Mouse (Mus musculus) cerebellum, adult 2 months (tissue): ENCODE measurements around the gene Nol9.

Experiments used
- CTCF ChIP-seq: fragments of 200-500 bp; IDR thresholded peaks from 2 replicates; pipeline ENCODE4 v1.5.1; 2011; ENCODE audit warnings: low read depth, mild to moderate bottlenecking, control low read depth, low read length, moderate library complexity, borderline replicate concordance; ENCODE audit not compliant: insufficient read depth
- POLR2A ChIP-seq: fragments of 200-500 bp; IDR thresholded peaks from 2 replicates; pipeline ENCODE4 v1.6.1; 2011; ENCODE audit warnings: low read length, control low read depth, borderline replicate concordance; ENCODE audit not compliant: insufficient read depth

GRCm38 (mm10) chr4:152101921-152102320, 62.8 kb downstream of the Nol9 start:
- TF ChIP-seq POLR2A: no peak
- no peak for TF ChIP-seq CTCF
